Mouse (Mus musculus) monocyte, adult 2 months (primary cell): ENCODE results near the gene Ptch2.

Experiments used
- DNase-seq, 2 experiments: peaks; one replicate each; pipeline ENCODE4 v3.0.0; 2022; ENCODE audit warnings: low spot score in 2 of 2, low read depth in 1 of 2

The Ptch2 gene

DNA sequence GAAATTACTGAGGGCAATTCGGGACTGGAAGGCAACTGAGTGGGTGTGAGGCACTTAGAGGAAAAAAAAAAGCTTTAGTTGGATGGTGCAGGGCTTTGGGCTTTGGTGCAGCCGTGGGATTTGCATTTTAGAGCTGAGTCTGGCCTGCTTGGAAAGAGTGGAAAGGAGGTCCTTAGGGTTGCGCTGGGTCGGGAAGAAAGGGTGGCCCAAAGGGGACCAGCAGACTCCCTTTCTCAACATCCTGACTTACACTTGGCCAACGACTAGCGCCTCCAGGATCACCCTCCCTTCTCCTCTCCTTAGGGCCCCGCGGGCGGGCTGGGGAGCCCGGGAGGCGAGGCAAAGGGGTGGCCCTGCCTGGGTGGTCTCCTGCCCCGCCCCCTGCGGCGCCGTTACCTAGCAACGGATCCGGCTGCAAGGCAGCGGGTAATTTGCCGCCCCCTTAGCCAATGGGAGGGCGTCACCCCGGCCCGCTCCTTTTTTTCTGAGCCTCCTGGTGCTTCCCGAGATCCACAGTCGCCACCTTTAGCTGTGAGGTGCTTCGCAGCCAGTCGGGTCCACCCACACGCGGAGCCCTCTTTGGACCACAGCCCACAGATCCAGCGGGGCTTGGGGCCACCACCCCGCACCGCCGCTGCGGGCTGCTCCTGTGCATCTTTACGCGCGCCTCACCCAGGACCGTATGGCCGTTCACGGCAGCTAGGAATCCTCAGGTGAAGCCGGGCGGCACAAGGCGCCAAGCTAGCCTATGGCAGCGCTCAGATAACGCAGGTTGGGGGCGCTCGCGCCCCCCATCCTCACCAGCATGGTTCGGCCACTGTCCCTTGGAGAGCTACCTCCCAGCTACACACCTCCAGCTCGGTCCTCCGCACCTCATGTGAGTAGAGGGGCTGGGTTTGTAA, at the start of gene Ptch2:
Ptch2 (plus strand) TSS at position 525 of the 902 bp plus-strand sequence.
- no peak for DNase-seq

DNA sequence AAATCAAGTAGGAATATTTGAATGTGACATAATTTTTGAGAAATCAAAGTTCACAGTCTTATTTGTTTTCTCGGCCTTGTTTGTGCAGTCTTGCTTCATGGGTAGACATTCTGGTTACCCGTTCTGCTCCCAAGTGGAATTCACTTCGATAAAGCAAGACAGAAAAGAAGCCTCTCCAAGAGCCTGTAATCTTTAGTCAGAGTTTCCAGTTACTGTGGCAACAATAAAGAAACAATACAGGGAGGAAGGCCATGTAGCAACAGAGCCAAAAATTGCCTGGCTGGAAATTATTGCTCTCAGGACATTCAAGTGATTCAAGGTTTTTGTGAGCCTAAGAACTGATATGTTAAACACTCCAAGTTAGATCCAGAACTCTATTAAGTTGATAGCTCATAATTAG, 47.0 kb upstream of the Ptch2 start:
- no peak for DNase-seq

DNA sequence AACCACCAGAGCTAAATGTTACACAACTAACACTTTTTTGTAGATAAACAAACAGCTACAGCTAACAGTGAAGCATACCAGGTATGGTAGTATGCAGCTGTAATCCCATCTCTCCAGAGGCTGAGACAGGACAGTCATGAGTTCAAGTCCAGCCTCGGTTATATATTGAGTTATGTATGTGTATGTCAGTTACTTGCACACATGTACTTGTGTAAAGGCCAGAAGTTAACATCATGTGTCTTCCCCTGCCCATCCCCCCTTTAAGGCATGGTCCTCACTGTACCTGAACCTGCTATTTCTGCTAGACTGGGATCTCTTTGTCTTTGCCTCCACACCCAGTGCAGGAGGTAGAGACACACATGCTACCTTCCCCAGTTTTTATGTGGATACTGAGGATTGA, 46.4 kb upstream of the Ptch2 start:
- DNase-seq, result no peak

DNA sequence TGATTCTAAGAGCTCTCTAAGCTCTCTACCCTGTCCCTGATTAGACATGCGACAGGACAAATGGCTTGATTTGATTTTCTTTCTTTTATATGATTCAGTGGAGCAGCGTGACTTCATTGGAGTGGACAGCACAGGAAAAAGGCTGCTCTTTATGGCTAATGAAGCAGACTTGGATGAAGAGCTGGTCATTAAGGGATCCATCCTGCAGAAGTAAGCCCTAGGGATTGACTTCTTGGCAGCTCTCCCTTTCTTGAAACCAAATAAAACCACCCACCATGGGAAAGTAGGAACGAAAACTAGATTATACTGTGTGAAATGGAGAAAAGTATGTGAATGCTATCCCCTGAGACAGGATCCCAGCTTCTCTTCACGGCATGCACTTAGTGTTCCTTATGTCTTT, 43.2 kb upstream of the Ptch2 start:
- DNase-seq, result no peak

DNA sequence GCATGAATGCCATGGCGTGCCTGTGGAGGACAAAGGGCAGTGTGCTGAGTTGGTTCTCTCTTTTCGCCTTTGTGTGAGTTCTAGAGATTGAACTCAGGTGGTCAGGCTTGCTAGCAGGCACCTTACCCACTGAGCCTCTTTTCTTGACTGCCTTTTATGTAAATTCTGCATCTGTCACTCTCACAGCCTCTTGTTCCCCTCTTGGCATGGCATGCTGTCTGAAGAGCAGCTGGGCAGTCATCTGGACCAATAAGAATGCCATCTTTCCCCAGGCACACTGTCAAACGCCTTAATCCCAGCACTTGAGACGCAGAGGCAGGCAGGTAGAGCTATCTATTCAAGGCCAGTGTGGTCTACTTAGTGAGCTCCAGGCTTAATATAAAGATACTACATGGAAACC, 41.9 kb upstream of the Ptch2 start:
- no peak for DNase-seq

DNA sequence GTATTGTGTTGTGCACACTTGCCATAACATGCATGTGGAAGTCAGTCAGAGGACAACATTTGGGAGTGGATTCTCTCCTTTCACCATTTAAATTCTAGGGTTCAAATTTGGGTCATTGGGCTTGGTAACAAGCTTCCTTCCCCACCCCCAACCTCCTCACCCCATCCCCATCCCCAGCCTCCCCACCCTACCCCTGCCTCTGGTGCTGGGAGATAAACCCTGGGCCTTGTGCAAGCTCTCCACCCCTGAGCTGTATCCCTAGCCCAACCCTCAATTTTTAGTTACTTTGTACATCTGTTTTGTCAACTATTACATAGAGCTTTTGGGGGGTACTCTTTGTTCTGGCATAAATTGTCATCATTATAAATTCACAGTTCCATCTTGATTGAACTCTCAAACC, 39.8 kb upstream of the Ptch2 start:
- DNase-seq, result no peak

DNA sequence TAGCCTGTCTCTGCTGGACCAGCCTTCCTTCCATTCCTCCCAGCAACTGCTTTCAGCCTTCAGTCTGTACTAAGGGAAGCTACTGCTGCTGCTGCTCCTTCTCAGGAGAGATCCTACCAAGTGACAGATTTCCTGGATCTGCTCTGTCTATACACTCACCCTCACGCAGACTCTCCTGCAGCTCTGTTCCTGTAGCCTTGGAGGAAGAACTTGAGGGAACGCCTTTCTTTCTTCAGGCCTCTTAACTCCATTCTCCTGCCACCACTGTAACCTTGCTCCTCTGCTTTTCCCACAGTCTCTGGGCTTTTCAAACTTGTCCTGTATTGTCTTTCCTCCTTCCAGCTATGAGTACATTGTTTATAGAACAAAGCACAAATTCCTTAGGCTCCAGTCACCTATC, 39.4 kb upstream of the Ptch2 start:
- DNase-seq, result no peak

DNA sequence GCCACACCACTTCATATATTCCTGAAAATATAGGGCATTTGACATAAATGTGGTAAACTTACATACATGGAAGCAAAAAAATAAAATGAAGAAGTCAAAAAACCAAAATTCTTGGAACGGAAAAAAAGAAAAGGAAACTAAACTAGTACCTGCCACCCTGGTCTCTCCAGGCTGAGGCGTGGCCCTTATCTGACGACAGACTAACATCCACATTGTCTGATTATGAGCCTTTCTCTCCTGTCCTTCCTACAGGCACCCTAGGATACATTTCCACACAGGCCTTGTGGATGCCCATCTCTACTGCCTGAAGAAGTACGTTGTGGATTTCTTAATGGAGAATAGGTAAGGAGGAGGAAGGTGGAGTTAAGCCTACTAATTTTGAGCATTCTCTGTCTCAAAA, 37.4 kb upstream of the Ptch2 start:
- DNase-seq, result no peak

DNA sequence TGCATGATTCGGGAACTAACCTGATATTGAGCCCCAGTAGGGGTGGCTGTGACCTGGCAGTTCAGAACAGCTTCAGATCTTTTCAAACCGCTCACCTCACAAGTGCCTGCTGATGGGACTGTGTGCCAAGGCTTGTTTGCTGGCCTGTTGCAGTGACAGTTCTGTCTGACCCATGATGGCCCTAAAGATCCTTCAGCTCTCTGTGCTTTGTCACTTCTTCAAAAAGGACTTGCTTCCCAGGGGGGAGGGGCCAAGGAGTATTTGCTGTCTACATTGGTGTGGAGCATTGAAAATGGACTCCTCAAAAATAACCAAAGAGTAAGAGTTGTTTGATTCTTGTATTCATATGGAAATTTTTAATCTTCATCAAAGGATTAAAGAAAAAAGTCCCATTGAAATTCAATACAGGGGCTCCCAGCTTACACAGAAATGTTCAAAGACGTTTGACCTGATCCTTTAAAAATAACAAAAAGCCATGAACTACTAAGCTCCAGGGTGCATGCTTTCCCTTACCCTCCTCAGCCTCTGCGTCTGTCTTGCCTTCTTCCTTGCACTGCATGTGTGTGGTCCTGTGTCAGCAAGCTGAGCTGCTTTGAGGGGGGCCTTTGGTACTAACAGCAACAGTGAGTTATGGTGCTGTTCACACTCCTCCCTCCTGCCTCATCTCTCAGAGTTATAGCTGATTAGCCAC, 33.0 kb upstream of the Ptch2 start:
- DNase-seq, result no peak

DNA sequence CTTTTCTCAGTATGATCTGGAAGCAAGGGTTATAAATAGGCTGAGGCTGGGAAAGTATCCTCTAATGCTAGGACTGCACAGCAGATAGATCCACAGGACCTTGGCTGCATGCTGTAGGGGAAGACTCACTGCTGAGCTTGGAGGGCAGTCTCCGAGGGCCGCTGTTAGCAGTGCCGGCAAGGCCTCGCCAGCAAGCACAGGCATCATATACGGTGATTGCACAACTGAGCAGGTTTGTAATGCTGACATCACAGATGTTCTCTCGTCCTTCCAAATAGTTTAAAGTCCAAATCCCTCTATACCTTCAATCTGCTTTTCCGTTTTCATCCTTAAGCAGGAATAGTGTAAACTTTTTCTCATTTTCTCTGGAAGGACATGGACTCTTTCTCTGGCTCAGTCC, 27.8 kb upstream of the Ptch2 start:
- DNase-seq, result no peak

DNA sequence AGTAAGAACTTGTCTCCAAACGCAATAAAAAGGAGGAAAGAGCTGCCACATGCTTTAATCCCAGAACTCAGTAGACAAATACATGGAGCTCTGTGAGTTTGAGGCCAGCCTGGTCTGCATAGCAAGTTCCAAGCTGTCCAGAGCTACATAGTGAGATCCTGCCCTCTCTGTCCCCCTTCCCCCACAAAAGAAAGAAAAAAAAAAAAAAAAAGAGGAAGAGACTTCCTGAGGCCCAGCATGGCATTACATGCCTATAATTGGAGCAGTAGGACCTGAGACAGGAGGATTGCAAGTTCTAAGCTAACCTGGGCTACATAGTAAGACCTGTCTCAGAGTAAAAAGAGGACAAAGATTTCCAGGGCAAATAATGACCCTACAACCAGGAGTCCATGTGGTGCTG, 26.2 kb upstream of the Ptch2 start:
- no peak for DNase-seq

DNA sequence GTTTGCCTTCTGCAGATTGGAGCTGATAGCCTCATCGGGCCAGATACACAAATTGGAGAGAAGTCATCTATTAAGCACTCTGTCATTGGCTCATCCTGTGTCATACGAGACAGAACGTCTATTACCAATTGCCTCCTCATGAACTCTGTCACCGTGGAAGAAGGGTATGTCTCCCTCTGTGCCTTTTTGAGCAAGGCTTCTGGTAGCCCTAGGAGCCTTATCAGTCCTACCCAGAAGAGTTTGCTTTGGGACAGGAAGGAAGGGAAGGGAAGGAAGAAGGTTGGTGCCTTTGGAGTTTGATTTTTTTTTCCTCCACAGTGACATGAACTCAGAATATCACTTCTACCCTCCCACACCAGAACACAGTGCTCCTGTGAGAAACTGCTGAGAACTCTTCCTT, 25.3 kb upstream of the Ptch2 start:
- DNase-seq, result no peak

DNA sequence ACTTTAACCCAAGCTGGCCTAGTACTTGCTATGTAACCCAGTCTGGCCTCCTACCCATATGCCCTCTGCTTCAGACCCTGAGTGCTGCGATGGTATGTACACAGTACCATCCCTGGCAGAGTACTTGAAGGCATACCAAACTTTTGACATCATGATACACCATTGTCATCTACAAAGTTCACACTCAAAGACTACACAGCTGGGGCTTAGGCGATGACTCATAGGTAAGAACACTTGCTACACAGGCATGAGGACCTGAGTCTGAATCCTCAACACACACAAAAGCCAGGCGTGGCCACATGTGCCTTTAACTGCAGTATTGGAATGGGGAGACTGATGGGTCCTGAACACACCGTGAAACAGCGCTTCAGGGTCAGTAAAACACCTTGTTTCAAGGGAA, 24.7 kb upstream of the Ptch2 start:
- no peak for DNase-seq

DNA sequence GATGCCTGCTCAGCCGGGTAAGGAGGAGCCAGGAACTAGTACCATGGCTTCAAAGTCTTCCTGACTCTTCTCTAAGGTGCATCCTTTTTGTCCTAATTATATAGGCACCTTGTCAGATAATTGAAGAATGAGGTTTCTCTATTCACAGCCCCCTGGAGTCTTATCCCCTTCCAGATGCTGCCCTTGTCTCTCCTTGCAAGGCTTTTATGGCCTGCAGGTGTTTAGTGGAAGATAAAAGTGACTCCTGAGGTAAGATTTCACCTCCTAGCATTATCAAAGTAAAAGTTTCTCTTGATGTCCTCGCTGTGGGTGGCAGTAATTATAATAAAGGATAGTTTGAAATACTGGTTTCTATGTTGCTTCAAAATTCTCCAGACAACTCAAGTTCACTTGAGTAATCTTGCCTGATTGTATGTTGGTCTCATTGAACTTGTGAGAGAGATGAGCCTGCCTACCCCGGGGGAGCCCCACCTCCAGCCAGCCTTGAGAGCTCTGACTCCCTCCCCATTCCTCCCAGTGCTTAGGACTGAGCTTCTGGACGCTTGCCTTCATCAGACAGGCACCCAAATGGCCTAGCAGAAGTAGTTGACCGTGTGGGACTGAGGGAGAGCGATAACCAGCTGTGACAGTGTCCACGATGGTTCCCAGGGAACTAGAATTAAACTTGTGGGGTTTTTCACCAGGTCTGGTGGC, 7.8 kb upstream of the Ptch2 start:
- DNase-seq, result no peak

DNA sequence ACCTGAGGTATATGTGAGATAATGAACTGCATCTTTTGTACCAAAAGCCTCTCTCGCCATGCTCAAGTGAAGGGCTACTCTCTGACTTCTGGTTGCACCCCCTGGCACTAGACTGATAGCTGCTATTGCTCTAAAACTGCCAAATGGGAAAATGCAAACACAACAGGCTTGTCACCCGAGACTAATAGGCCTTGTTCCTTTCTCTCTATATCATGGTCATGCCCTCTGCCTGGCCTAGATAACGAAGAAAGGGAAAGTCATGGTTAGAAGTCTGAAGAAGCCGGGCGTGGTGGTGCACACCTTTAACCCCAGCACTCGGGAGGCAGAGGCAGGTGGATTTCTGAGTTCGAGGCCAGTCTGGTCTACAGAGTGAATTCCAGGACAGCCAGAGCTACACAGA, 5.3 kb upstream of the Ptch2 start:
- no peak for DNase-seq

DNA sequence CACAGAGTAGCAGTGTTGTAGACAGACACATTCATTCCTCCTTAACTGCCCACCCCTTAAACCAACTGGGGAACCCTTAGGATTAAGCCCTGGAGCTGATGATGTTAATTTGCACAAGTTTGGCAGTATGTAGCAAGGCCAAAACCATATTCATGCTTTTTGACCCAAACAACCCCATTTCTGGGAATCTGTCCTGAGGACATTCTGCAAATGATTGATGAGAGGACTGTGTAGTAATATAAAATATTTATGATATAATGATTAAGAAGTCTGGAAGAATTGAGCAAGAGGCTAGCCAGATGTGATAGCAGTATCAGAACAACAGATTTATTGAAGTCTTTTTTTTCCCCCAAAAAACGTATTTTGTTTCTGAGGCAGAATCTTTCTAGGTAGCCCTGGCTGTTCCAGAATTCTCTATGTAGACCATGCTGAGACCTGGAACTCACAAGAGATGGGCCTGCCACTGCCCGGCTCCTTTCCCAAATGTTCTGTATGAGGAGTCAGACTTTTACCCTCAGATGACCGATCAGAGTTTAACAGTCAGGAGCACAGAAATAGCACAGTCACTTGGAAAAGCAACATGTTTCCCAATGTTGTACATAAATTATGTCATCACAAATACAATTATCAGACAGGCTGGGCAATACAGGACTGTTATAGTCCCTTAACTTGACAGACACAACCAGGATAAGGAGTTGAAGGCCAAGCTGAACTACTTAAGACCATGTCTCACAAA, 1.1 kb upstream of the Ptch2 start:
- DNase-seq, result no peak

DNA sequence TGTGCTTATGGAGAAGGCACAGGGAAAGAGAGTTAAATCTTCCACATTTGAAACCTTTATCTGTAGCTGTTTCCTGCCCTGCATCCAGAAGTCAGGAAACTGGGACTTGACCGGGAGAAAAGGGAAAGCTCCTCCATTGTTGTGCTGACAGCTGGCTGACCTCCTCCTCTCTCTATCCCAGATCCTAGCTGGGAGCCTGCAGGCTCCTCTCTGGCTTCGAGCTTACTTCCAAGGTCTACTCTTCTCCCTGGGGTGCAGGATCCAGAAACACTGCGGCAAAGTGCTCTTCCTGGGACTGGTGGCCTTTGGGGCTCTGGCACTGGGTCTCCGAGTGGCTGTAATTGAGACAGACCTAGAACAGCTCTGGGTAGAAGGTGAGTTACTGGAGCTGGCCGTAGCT, 791 bp downstream of the Ptch2 start:
- DNase-seq, result no peak

DNA sequence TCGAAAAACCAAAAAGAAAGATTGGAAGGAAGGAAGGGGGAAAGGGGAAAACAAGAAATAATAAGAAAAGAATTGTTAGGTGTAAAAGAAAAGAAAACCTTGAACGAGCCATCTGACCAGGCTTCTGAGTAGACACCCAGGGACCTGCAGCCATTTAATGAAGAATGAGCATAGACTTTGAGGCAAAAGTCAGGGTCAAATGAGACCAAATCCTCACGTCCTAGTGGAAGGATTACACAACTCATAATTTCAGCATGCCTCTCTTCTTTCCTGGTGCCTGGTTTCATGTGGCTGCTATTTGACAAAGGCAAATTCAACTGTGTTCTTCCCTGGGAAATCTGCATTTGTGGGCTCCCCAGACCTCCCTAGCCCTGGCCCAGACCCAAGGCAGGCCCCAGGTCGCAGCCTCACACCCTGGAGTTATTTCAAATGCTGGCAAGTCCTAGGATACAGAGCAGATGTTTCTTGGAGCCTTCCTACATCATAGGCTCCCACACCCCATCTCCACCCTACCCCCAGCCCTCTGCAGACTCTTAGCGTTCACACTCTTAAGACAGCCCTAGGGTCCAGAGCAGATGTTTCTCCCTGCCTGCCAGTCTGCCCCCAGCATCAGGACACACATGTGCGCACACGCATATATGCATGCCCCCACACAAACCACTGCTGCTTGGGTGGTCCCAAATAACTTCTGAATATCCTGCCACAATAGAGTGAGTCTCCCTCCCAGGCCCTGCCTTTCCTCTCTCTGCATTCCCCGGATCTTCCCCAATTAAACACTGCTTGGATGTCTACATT, 2.3 kb downstream of the Ptch2 start:
- DNase-seq, result no peak

DNA sequence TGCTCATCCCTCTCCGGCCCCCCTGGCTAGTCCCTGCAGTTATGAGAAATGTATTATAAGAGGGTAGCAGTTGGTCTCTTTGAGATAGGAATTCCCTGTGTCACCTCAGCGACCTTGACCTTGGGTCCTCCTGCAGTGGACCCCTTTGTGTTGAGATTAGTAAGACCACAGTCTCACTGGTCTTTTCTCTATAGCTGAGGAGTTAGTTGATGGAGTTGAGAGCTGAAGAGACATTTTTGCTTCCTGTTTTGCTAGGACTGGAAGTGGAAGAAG, 2.8 kb downstream of the Ptch2 start:
- DNase-seq, result no peak

DNA sequence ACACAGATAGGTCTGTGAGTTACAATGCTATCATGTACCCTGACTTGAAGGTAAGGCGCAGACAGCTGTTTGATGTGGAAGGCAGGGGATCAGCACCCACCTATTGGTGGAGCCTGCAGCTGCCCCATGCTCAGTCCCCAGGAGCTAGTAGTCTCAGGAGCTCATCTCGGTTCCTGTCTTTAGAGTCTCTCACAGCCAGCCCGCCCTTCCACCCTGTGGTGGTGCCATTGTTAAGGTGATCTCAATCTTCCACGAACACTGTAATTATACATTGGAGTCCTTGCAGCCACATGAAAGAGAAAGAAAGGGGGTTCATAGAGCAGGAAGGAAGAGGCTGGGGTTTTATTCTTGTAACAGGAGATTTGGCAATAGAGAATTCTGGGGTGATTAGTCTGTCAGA, 4.2 kb downstream of the Ptch2 start:
- DNase-seq, result no peak

DNA sequence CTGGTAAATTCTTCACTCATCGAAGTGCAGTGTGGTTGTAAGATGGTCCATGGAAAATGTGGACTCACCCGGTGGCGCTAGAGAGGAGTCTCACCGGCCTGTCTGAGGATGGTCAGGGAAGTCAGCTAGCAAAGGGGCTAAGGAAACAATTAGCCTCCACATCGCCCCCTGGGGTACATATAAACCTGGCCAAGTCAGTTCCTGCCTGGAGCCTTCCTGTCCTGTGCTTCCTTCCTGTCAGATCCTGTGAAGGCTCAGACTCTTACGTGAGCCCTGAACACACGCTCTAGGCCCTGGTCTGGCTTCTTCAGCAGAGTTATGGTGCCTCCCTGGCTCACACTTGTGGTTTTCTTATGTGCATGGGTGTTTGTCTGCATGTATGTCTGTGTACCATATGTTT, 5.3 kb downstream of the Ptch2 start:
- DNase-seq, result no peak
